Mouse (Mus musculus): Measurements from ENCODE around the gene Mlip. TPM values are rescaled to one million over a fixed set of nuclear protein-coding genes. Genes with fewer than 3 reads are reported as not detected.

Mlip gene
- 0.14 TPM in 1 of 2 replicates, not detected in the other for polyA plus RNA-seq (2012; rRNA removed)

GRCm38 (mm10) chr9:77352432-77353175 lies at the start of gene Mlip:
Gene Mlip (minus strand): TSS chr9:77352969.

Other genes starting within 250 kb of the Mlip start
- 2.9 and 3.2 TPM in 2 replicates for gene Lrrc1, start 191.9 kb upstream of the Mlip start, polyA plus RNA-seq (2012; rRNA removed)